Mouse (Mus musculus): ENCODE measurements around the gene Olfr1370.
"Not testable (repeated sequence)": the region's sequence is repeated elsewhere in the genome, so short reads cannot be mapped to it uniquely, and the experiment has no call there.

Gene Olfr1370

DNA sequence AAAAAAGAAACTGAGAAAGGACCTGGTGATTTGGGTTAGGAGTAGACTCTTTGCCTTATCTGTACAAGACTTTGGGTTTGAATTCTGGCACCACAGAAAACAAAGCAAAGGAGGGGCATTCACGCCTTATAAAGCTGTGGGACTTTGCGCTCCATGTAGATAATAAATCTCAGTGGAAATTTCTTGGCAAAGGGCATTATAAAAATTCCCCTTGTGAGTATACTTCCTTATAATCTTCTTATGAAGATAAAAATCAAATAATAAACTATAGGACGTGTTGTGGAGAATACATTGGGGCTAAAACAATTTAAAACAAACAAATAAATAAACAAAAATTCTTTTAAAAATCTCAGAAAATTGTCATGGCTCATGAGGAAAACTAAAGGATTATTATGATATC, at the start of gene Olfr1370:
Gene Olfr1370 (minus strand): TSS at position 101 of the 400 bp plus-strand sequence.
- DNase-seq (ENCODE audit: low spot score in 2 of 2) = no peak

DNA sequence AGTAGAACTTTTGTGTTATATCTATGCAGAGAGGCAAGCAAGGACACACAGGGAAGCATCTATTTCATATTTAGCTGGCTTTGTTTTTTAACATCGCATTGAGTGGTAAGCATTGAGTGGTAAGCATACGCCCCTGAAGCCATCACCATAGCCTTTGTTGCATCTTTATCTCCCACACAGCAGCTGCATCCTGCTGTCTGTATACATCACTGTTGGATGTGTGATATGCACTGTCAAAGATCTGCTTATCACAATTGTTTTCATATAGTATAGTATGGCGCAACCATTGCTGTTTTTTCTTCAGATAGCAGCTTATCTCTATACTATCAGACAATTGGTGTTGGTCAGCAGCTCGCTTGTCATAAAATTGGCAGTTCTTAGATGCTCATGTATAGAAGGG, 39.4 kb upstream of the Olfr1370 start:
- DNase-seq (ENCODE audit: low spot score in 2 of 2) = no peak

DNA sequence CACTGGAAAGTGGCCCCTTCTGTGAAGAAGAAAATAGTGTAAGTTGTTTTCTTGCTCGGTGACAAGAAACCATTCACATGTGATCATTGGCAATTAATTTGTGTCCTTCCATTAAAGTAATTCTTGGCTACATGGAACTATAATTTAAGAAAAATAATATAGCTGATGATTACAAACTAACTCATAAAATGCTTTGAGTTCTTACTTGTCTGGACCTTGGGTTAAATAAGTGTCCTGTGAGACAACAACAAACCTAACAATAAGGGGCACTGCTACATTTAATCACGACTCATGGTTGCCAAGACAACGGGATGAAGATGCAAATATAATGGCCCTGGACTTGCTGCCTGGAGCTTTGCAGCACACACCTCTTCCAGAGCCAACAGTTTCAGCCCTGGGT, 36.4 kb upstream of the Olfr1370 start, which contains the start of gene Olfr1369-ps1:
Gene Olfr1369-ps1 (plus strand): TSS at position 301 of the 400 bp plus-strand sequence.
- DNase-seq (ENCODE audit: low spot score in 2 of 2) = not testable (repeated sequence)

DNA sequence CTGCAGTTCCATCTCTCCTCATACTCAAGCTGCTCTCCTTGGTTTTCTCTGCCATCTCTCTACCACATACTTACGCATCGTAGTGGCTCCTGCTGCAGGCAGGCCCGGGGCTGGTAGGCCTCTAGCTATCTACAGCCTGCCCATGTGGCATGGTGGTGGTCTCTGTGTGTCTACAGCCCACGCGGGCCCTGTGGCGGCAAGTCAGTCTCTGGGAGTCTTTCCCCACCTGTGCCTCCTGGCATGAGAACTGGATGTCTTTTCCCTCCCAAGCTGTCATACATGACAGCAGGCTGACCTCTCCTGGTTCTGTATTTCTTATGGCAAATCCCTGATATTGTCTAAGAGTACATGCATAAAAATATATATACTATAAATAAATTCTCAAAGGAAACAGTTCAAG, 35.7 kb upstream of the Olfr1370 start:
- no peak for DNase-seq (ENCODE audit: low spot score in 2 of 2)

DNA sequence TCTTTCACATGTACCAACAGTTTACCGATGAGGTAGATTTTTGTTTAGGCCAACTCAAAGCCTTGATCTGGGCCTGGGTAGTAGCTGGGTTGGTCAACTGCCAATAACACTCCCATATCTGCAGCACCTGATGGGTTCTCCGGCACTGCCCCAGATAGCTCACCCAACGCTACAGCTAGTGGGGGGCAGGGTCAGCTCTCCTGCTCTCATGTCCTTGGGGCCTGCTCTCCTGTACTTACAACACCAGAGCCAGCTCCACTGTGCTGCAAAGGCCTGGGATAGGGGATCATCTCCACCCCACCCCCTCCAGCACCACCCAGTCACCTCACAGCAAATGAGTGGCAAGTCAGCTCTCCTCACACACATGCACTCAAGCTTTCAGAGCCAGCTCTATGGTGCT, 35.0 kb upstream of the Olfr1370 start:
- no peak for DNase-seq (ENCODE audit: low spot score in 2 of 2)

DNA sequence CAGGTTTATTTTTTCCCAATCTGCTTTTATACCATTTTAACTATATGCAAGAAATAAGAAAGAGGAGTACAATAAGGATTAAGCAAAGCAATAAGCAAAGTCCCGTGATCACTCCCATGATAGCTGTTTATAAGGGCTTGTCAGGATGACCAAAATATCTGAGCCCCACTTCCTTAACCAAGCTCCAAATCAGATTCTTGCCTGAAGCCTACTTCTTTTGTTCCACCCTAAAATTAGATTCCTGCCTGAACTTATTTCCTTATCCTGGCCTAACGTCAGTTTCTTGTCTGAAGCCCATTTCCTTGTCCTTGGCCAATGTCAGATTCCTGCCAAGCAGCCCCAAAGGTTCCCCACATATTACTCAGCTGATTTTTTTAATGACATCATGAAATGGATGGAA, 7.9 kb upstream of the Olfr1370 start:
- no peak for DNase-seq (ENCODE audit: low spot score in 2 of 2)

DNA sequence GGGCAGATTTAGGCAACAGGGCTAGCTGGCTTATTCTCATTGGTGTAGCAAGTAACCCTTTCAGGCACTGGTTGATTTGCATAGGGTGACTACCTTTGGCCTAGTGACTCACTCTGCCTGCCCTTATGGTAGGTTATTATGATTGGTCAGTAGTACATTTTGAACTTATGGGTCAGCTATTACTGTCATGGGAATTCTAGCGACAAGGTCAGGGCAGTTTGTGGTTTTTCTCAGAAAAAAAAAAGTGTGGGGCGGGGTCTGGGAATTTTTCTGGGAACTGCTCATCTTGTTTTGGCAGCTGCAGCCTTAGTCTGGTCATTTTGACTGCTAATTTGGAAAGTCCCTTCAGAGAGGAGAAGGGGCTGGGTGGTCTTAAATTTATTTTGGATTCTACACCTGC, 8.7 kb downstream of the Olfr1370 start:
- DNase-seq (ENCODE audit: low spot score in 2 of 2) = no peak

DNA sequence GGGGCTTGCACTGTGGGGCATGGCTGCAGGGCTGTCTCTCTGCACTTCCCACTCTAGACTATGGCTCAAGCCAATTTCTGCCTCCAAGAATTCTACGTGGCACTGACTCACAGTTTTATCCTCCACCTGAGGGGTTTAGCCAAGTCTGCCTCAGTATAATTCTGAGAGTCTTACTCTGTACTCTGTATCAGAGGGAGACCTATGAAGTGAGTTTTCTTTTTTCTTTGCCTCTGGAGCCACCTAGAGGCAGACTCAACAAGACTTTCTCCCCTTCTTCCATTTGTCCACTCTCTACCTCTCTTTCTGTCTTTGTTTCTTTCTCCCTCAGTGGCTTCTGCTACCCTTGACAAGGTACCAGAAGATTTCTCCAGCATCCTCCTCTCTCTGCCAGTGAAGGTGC, 24.6 kb downstream of the Olfr1370 start:
- no peak for DNase-seq (ENCODE audit: low spot score in 2 of 2)

DNA sequence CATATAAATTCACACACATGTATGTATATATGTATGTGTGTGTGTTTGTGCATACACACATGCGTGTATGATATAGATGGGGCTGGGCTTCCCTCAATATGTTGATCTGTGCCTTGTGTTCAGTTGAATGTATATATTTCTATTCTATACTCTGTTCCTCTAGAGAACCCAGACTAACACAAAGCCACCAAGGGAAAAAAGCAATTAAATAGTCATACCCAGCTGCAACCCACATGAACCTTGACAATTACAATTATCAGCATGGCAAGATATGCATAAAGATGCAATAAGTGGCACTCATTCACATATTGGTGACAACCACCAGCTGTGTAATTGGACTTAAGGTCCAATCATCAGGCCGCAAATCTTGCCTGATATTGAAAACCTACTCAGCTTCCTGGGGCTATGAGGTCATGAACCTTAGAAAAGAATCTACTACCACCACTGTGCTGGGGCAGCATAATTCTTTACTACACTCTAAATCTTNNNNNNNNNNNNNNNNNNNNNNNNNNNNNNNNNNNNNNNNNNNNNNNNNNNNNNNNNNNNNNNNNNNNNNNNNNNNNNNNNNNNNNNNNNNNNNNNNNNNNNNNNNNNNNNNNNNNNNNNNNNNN, 34.1 kb downstream of the Olfr1370 start:
- DNase-seq (ENCODE audit: low spot score in 2 of 2) = no peak

DNA sequence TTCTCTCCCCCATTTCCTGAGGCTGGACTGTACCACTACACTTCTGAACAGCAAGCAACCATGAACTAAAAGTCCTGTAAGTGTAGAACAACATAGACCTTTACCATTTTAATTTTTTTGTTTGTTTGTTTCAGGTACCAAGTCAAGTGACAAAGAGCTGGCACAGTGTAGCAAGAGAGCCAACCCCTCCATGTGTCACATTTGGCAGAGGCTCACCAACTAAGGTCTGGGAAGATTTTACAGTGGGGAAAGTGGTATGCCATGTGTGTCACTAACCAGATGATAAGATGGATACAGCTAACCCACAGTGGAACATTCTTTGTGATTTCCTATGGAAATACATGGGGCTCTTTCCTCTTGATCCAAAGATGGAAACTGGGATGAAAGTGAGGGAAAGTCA, 38.8 kb downstream of the Olfr1370 start:
- DNase-seq (ENCODE audit: low spot score in 2 of 2) = no peak

DNA sequence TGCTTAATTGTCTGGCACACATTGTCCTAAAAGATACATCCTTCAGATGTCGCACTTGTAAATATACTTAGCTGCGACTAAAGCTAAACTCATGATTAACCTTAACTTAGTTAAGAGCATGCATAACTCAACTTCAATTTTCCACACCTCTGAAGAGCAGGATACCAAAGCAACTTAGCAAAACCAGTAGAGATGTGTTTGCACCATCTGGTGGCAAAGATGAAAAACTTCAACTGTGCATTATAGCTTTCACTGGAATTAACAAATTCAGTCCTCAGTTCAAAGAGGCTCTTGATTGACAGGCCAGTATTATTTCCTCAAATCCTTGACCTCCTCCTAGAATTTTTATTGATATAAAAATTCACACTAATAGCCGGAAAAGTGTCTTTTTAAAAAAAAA, 39.7 kb downstream of the Olfr1370 start:
- no peak for DNase-seq (ENCODE audit: low spot score in 2 of 2)

DNA sequence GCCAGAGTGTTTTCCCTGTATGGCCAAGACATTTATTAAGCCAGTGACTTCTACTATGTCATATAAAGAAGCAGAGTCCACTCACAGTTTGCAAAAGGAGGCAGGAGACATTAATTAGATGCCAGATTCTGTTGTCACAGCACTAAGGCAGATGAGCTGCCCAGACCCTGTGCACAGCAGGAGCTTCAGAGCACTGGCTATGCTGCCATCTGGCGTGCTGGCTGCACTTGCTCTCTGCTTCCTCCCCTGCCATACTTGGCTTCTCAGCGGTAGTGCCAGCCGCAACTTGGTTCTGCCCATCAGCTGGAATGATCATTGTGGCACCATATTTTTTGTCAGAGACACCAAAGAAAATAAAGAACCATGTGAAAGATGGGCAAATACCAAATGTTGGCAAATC, 41.6 kb downstream of the Olfr1370 start:
- no peak for DNase-seq (ENCODE audit: low spot score in 2 of 2)

DNA sequence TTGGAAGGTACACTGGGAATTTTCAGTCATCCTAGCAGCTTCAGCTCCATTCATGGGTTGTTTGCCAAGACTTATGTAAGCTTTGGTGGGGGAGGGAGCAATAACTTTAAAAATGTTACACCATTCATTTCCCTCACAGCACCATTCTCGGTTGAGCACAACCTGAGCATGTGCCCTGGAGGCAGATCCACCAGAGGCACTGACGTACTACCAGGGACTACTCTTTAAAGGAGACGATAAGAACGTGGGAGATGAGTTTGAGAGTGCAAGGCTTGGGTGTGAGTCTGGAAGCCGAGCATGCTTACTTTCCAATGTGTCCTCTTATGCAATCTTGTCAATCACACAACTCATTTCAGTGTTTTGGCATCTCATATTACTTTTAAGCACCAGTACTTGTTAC, 49.9 kb downstream of the Olfr1370 start:
- no peak for DNase-seq (ENCODE audit: low spot score in 2 of 2)
